Mouse (Mus musculus) olfactory bulb, adult 2 months (tissue): Measurements from ENCODE around the gene Cadm4. TPM values are rescaled to one million over a fixed set of nuclear protein-coding genes. Genes with fewer than 3 reads are reported as not detected.

Source experiments
- H3K27ac ChIP-seq: fragments of 200-500 bp; 2 replicates; pipeline ENCODE4 v1.5.1; 2012; ENCODE audit warnings: low read depth, low read length; ENCODE audit not compliant: insufficient read depth
- H3K4me1 ChIP-seq: fragments of 200-500 bp; 2 replicates; pipeline ENCODE4 v1.6.1; 2012; ENCODE audit warnings: low read length; ENCODE audit not compliant: control insufficient read depth, insufficient read depth
- H3K4me3 ChIP-seq: fragments of 200-500 bp; 2 replicates; pipeline ENCODE4 v1.5.1; 2012; ENCODE audit warnings: mild to moderate bottlenecking, low read depth, low read length, moderate library complexity; ENCODE audit not compliant: insufficient read depth
- CTCF ChIP-seq: fragments of 200-500 bp; IDR thresholded peaks from 2 replicates; pipeline ENCODE4 v1.5.1; 2012; ENCODE audit warnings: low read depth, mild to moderate bottlenecking, low read length, moderate library complexity; ENCODE audit not compliant: insufficient read depth
- POLR2A ChIP-seq: fragments of 200-500 bp; IDR thresholded peaks from 2 replicates; pipeline ENCODE4 v1.6.1; 2012; ENCODE audit warnings: mild to moderate bottlenecking, low read depth, low read length, moderate library complexity; ENCODE audit not compliant: insufficient read depth
- WGBS: fragments of 180-500 bp; shearing (Covaris S2); methylation state at CpG from one replicate; pipeline ENCODE4 v1.1.7; 2018; 5-methylcytosine and 5-hydroxymethylcytosine counted together
- polyA plus RNA-seq: library from polyadenylated mRNA; stranded (reverse); fragments of >200 nt; gene quantifications from 2 replicates; pipeline ENCODE4 v1.2.4, GENCODE M21; 2012; ENCODE audit warnings: low replicate concordance; ENCODE audit not compliant: missing spikeins, insufficient read depth, insufficient read length

Cadm4 gene
- polyA plus RNA-seq, 1 experiment = not detected

GRCm38 (mm10) chr7:24546634-24547389 lies 65.0 kb downstream of the Cadm4 start:
- TF ChIP-seq CTCF (no peak), POLR2A (peak; percentile 58; the same call in 1 of the 2 replicates)
- Histone ChIP-seq H3K4me3 (peak overlapping the region; percentile 95), H3K4me1 (peaks cover 10% of the 10 kb centered on the region), H3K27ac (peak overlapping the region; percentile 77)
- WGBS = under 1% methylated on average over 57 of the region's 57 CpGs

DNA sequence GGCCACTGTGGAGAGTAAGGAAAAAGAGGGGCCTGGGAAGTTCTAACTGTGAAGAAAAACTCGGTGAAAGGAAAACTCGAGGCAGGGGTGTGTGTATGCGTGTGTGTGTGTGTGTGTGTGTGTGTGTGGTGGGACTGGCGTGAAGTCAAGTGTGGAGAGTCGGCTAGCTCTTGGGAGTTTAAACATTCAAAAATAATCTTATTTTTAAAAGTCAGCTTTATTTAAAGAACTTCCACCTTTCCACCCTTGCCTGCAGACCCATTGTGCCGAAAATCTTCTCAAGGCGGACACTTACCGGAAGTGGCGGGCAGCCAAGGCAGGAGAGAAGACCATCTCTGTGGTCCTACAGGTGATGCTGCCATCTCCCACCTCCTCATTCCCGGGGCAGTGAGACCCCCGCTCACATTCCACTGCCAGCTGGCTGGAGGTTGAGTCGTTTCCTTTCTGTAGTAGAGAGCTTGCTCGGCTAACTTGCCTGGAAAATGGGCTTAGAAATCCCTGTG lies 65.8 kb downstream of the Cadm4 start:
- no peak overlapping the region for H3K27ac ChIP-seq
- TF ChIP-seq POLR2A (no peak), CTCF (no peak)
- peaks cover 13% of the 10 kb centered on the region for H3K4me1 ChIP-seq
- WGBS = 11% methylated on average over 13 of the region's 13 CpGs
- H3K4me3 ChIP-seq = peak overlapping the region; percentile 95

GRCm38 (mm10) chr7:24551985-24552759 lies 70.3 kb downstream of the Cadm4 start:
- no peak overlapping the region for H3K27ac ChIP-seq
- 86% methylated on average over 12 of the region's 12 CpGs for WGBS
- TF ChIP-seq CTCF (no peak), POLR2A (no peak)
- no peak overlapping the region for H3K4me3 ChIP-seq
- peaks cover 7% of the 10 kb centered on the region for H3K4me1 ChIP-seq

Other genes starting within 250 kb of the Cadm4 start
- gene Zfp109, start 244.5 kb upstream of the Cadm4 start, polyA plus RNA-seq = not detected in 2 replicates
- not detected in 2 replicates for gene Zfp108, start 227.2 kb upstream of the Cadm4 start, polyA plus RNA-seq
- not detected in 2 replicates for gene Zfp93, start 211.6 kb upstream of the Cadm4 start, polyA plus RNA-seq
- not detected in 2 replicates for gene Zfp61, start 180.8 kb upstream of the Cadm4 start, polyA plus RNA-seq
- not detected in 2 replicates for gene Zfp94, start 165.4 kb upstream of the Cadm4 start, polyA plus RNA-seq
- gene Tescl, start 148.1 kb upstream of the Cadm4 start, polyA plus RNA-seq = not detected in 2 replicates
- gene Lypd5, start 132.8 kb upstream of the Cadm4 start, polyA plus RNA-seq = not detected in 2 replicates
- gene Kcnn4, start 111.8 kb upstream of the Cadm4 start, polyA plus RNA-seq = not detected in 2 replicates
- gene Smg9, start 82.4 kb upstream of the Cadm4 start, polyA plus RNA-seq = not detected in 2 replicates
- not detected in 2 replicates for gene Irgc1, start 29.7 kb upstream of the Cadm4 start, polyA plus RNA-seq
- not detected in 2 replicates for gene Plaur, start 19.5 kb upstream of the Cadm4 start, polyA plus RNA-seq
- gene Zfp428, start 25.0 kb downstream of the Cadm4 start, polyA plus RNA-seq = not detected in 2 replicates
- gene AC161166.1, start 30.4 kb downstream of the Cadm4 start, polyA plus RNA-seq = not detected in 2 replicates
- not detected in 2 replicates for gene Irgq, start 48.7 kb downstream of the Cadm4 start, polyA plus RNA-seq
- gene Pinlyp, start 64.1 kb downstream of the Cadm4 start, polyA plus RNA-seq = not detected in 2 replicates
- not detected in 2 replicates for gene Xrcc1, start 64.3 kb downstream of the Cadm4 start, polyA plus RNA-seq
- not detected in 2 replicates for gene Ethe1, start 105.5 kb downstream of the Cadm4 start, polyA plus RNA-seq
- not detected in 2 replicates for gene Zfp575, start 105.6 kb downstream of the Cadm4 start, polyA plus RNA-seq
- gene Phldb3, start 128.7 kb downstream of the Cadm4 start, polyA plus RNA-seq = not detected in 2 replicates
- not detected in 2 replicates for gene Lypd3, start 154.5 kb downstream of the Cadm4 start, polyA plus RNA-seq
- not detected in 2 replicates for gene Tex101, start 194.7 kb downstream of the Cadm4 start, polyA plus RNA-seq
- not detected in 2 replicates for gene BC049730, start 227.2 kb downstream of the Cadm4 start, polyA plus RNA-seq
- not detected in 2 replicates for gene Gm4763, start 244.9 kb downstream of the Cadm4 start, polyA plus RNA-seq